Mouse (Mus musculus) forelimb bud, embryonic 11.5 days (tissue): ENCODE data around the gene Taf3.

ENCODE experiments used
- DNase-seq: peaks from one replicate; pipeline ENCODE4 v3.0.0-alpha.2; 2012; ENCODE audit warnings: low read depth, low spot score

Gene Taf3

GRCm38 (mm10) chr2:9889651-9890183 is 158.7 kb downstream of the Taf3 start, which contains the start of gene Gata3:
Gene Gata3, minus strand, starts transcription at chr2:9890034.
- DNase-seq = no peak

GRCm38 (mm10) chr2:9888913-9889650 is 159.3 kb downstream of the Taf3 start, which contains the start of gene 9230102O04Rik:
Gene 9230102O04Rik, minus strand, starts transcription at chr2:9889540.
- no peak for DNase-seq

GRCm38 (mm10) chr2:9887636-9888035 is 160.8 kb downstream of the Taf3 start:
- no peak for DNase-seq

- no peak for DNase-seq
Measured at GRCm38 (mm10) chr2:9886921-9887610, 161.3 kb downstream of the Taf3 start.

GRCm38 (mm10) chr2:9886031-9886430 is 162.4 kb downstream of the Taf3 start:
- no peak for DNase-seq

GRCm38 (mm10) chr2:9885217-9885770 is 163.1 kb downstream of the Taf3 start:
- no peak for DNase-seq

- DNase-seq = no peak
Measured at GRCm38 (mm10) chr2:9884533-9885216, 163.7 kb downstream of the Taf3 start.

- DNase-seq = no peak
Measured at GRCm38 (mm10) chr2:9883803-9884532, 164.4 kb downstream of the Taf3 start.

- no peak for DNase-seq
Measured at GRCm38 (mm10) chr2:9882926-9883802, 165.2 kb downstream of the Taf3 start.

GRCm38 (mm10) chr2:9882371-9882925 is 165.9 kb downstream of the Taf3 start:
- no peak for DNase-seq

- no peak for DNase-seq
Measured at GRCm38 (mm10) chr2:9881611-9882023, 166.8 kb downstream of the Taf3 start.

GRCm38 (mm10) chr2:9881051-9881591 is 167.3 kb downstream of the Taf3 start, which contains the start of gene 4930412O13Rik:
Gene 4930412O13Rik, plus strand, starts transcription at chr2:9881252.
- no peak for DNase-seq

GRCm38 (mm10) chr2:9880271-9880670 is 168.1 kb downstream of the Taf3 start:
- DNase-seq = no peak

- peak; percentile 95 for DNase-seq
Measured at GRCm38 (mm10) chr2:9879493-9879892, 168.9 kb downstream of the Taf3 start.

- DNase-seq = no peak
Measured at GRCm38 (mm10) chr2:9879092-9879491, 169.3 kb downstream of the Taf3 start.

GRCm38 (mm10) chr2:9878564-9879081 is 169.8 kb downstream of the Taf3 start:
- no peak for DNase-seq

GRCm38 (mm10) chr2:9877966-9878563 is 170.3 kb downstream of the Taf3 start:
- DNase-seq = no peak

- no peak for DNase-seq
Measured at GRCm38 (mm10) chr2:9877326-9877690, 171.1 kb downstream of the Taf3 start.
